Mouse (Mus musculus): ENCODE results near the gene Dnajc4.

Dnajc4 gene

GRCm38 (mm10) chr19:6992011-6992858, at the start of gene Dnajc4:
TSS of gene Dnajc4 (minus strand) at chr19:6992572.
- peak; percentile 88 for DNase-seq (ENCODE audit: low read depth, low spot score)

- DNase-seq (ENCODE audit: low read depth, low spot score): no peak
Measured at GRCm38 (mm10) chr19:7041171-7041570, 48.8 kb upstream of the Dnajc4 start.

GRCm38 (mm10) chr19:7040637-7041130, 48.3 kb upstream of the Dnajc4 start:
- DNase-seq (ENCODE audit: low read depth, low spot score): no peak

GRCm38 (mm10) chr19:7039841-7040636, 47.7 kb upstream of the Dnajc4 start, which contains the start of gene Stip1:
TSS of gene Stip1 (minus strand) at chr19:7039967.
- DNase-seq (ENCODE audit: low read depth, low spot score): peak; percentile 99

- peak; percentile 35 for DNase-seq (ENCODE audit: low read depth, low spot score)
Measured at GRCm38 (mm10) chr19:7039088-7039720, 46.8 kb upstream of the Dnajc4 start.

GRCm38 (mm10) chr19:7034006-7034405, 41.6 kb upstream of the Dnajc4 start:
- no peak for DNase-seq (ENCODE audit: low read depth, low spot score)

- no peak for DNase-seq (ENCODE audit: low read depth, low spot score)
Measured at GRCm38 (mm10) chr19:7029531-7029930, 37.2 kb upstream of the Dnajc4 start.

- DNase-seq (ENCODE audit: low read depth, low spot score): peak; percentile 54
Measured at GRCm38 (mm10) chr19:7020224-7020641, 27.9 kb upstream of the Dnajc4 start.

- DNase-seq (ENCODE audit: low read depth, low spot score): no peak
Measured at GRCm38 (mm10) chr19:7019191-7019590, 26.8 kb upstream of the Dnajc4 start, which contains the start of gene Fermt3. TSS of gene Fermt3 (minus strand) at chr19:7019469.

GRCm38 (mm10) chr19:7018546-7018945, 26.2 kb upstream of the Dnajc4 start:
- no peak for DNase-seq (ENCODE audit: low read depth, low spot score)

- DNase-seq (ENCODE audit: low read depth, low spot score): no peak
Measured at GRCm38 (mm10) chr19:7017541-7018457, 25.4 kb upstream of the Dnajc4 start.

GRCm38 (mm10) chr19:7014481-7015135, 22.2 kb upstream of the Dnajc4 start:
- DNase-seq (ENCODE audit: low read depth, low spot score): no peak

GRCm38 (mm10) chr19:7013984-7014383, 21.6 kb upstream of the Dnajc4 start:
- DNase-seq (ENCODE audit: low read depth, low spot score): no peak

- DNase-seq (ENCODE audit: low read depth, low spot score): no peak
Measured at GRCm38 (mm10) chr19:7012426-7012825, 20.1 kb upstream of the Dnajc4 start.

GRCm38 (mm10) chr19:7006892-7007593, 14.7 kb upstream of the Dnajc4 start:
- no peak for DNase-seq (ENCODE audit: low read depth, low spot score)

- DNase-seq (ENCODE audit: low read depth, low spot score): no peak
Measured at GRCm38 (mm10) chr19:6999360-7000063, 7.1 kb upstream of the Dnajc4 start.

GRCm38 (mm10) chr19:6997721-6998290, 5.4 kb upstream of the Dnajc4 start:
- DNase-seq (ENCODE audit: low read depth, low spot score): no peak

GRCm38 (mm10) chr19:6996006-6996405, 3.6 kb upstream of the Dnajc4 start, which contains the start of the genes Nudt22 and Trpt1:
TSS of gene Nudt22 (minus strand) at chr19:6996117.
TSS of gene Trpt1 (plus strand) at chr19:6996131.
- peak; percentile 72 for DNase-seq (ENCODE audit: low read depth, low spot score)

All from retina, postnatal 7 days (tissue).